Mouse (Mus musculus): ENCODE measurements around the gene B3galt2. TPM values are rescaled to one million over a fixed set of nuclear protein-coding genes. Genes with fewer than 3 reads are reported as not detected.

The B3galt2 gene
- 5.9 and 8.8 TPM in 2 replicates for polyA plus RNA-seq (2014; fragmentation: Nextera tagmentation; extraction: Ambion mirVana)

DNA sequence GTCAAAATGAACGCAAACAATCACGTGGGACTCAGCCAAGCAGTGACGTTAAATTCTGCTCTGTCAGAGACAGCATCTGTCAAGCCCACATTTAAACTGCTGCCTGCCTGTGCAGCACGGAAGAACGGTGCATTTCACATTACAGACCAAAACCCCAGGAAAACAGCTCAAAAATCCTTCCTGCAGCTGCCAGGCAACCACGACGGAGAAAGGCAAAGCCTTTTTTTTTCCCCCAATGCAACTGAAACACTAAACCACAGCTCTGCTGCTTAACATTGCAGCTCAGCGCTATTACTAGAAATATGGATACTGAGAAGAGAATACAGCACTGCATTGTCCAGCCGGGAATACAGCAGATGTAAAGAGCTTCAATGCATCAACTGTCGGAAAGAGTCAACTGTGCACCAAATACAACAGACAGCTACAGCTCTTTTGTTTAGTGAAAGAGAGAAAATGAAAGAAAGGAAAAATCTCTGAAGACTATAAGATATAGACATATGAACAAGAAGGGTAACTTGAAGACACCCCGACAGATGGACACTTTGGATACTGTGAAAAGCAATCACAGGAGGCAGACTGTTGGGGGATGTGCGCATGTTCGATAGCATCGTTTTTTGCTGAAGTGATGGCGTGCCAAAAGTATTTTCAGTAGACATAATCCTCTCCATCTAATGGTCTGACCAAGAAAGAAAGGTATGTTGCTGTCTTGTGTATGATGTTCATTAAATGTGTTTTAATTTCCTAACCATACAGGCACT, at the start of gene B3galt2:
B3galt2 (plus strand) TSS at position 15 of the 758 bp plus-strand sequence.
- Histone ChIP-seq H3K4me1 (ENCODE audit: control insufficient read depth, insufficient read depth, low read length) (no peaks in the 10 kb centered on the region), H3K27me3 (replicated peaks; ENCODE audit: control insufficient read depth, insufficient read depth, low read length) (no peaks in the 10 kb centered on the region), H3K9ac (ENCODE audit: low read length) (peak within 1 kb of the TSS; percentile 63), H3K9me3 (replicated peaks; ENCODE audit: control insufficient read depth, low read length) (no peaks in the 10 kb centered on the region), H3K4me2 (ENCODE audit: low read length) (peak within 1 kb of the TSS; percentile 47), H3K27ac (ENCODE audit: low read depth, low read length) (peak within 1 kb of the TSS; percentile 88), H3K36me3 (ENCODE audit: control insufficient read depth, insufficient read depth, low read length) (no peaks in the 10 kb centered on the region; the same call in 1 of the 2 replicates), H3K4me3 (ENCODE audit: low read depth, low read length) (peak within 1 kb of the TSS; percentile 33)
- DNase-seq (ENCODE audit: low spot score) = peak; percentile 93
- ATAC-seq = peak; percentile 95
- WGBS = 20% methylated on average over 15 of the region's 15 CpGs

GRCm38 (mm10) chr1:143596864-143597263, 43.6 kb upstream of the B3galt2 start:
- no peaks in the 10 kb centered on the region for H3K4me1 ChIP-seq (ENCODE audit: control insufficient read depth, insufficient read depth, low read length)
- H3K27me3 ChIP-seq (replicated peaks; ENCODE audit: control insufficient read depth, insufficient read depth, low read length) = no peaks in the 10 kb centered on the region
- WGBS = 88% methylated on average over 2 of the region's 2 CpGs
- ATAC-seq = no peak
- H3K4me3 ChIP-seq (ENCODE audit: low read depth, low read length) = no peak overlapping the region
- H3K9me3 ChIP-seq (replicated peaks; ENCODE audit: control insufficient read depth, low read length) = no peaks in the 10 kb centered on the region
- H3K27ac ChIP-seq (ENCODE audit: low read depth, low read length) = no peak overlapping the region
- no peaks in the 10 kb centered on the region for H3K36me3 ChIP-seq (ENCODE audit: control insufficient read depth, insufficient read depth, low read length)
- H3K4me2 ChIP-seq (ENCODE audit: low read length) = no peak overlapping the region
- no peak for DNase-seq (ENCODE audit: low spot score)
- H3K9ac ChIP-seq (ENCODE audit: low read length) = no peak overlapping the region

DNA sequence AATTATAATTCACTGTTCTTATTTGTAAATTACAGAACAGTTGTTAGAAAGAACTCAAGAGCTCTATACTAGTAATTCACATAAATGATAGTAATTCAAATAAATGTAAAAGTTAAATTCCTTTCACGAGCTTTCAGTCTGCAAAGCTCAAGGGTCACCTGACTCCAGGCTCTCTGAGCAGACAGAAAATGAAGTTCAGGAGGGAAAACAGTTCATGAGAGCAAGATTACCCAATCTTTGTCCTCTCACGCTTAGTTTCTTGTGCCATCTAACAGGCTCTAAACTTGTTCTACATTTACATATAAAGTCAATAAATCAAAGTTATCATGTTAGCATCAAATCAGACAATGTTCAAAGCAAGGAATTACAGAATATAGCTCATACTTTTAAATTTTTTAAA, 31.6 kb upstream of the B3galt2 start:
- H3K4me1 ChIP-seq (ENCODE audit: control insufficient read depth, insufficient read depth, low read length) = no peaks in the 10 kb centered on the region
- no peak overlapping the region for H3K4me3 ChIP-seq (ENCODE audit: low read depth, low read length)
- 84% methylated on average over 2 of the region's 2 CpGs for WGBS
- H3K4me2 ChIP-seq (ENCODE audit: low read length) = no peak overlapping the region
- no peak for ATAC-seq
- H3K9ac ChIP-seq (ENCODE audit: low read length) = no peak overlapping the region
- H3K9me3 ChIP-seq (replicated peaks; ENCODE audit: control insufficient read depth, low read length) = no peaks in the 10 kb centered on the region
- no peaks in the 10 kb centered on the region for H3K27me3 ChIP-seq (replicated peaks; ENCODE audit: control insufficient read depth, insufficient read depth, low read length)
- DNase-seq (ENCODE audit: low spot score) = no peak
- H3K27ac ChIP-seq (ENCODE audit: low read depth, low read length) = no peak overlapping the region
- H3K36me3 ChIP-seq (ENCODE audit: control insufficient read depth, insufficient read depth, low read length) = peaks cover 10% of the 10 kb centered on the region

DNA sequence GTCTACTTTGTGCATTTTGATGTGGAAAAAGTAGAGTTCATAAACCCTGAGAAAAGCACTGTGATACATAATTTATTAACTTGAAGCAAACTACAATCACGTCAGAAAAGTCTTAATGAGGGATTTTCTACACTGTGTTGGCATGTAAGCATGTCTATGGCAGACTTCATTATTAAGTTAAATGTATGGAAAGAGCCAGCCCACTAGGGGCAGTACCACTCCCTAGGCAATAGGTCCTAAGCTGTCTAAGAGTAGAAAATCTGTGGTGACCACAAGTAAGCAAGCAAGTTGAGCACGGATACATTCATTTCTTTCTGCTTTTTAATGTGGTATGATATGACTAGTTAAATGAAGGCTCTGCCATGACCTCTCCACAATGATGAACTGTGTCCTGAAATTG, 27.6 kb upstream of the B3galt2 start:
- no peak overlapping the region for H3K4me3 ChIP-seq (ENCODE audit: low read depth, low read length)

DNA sequence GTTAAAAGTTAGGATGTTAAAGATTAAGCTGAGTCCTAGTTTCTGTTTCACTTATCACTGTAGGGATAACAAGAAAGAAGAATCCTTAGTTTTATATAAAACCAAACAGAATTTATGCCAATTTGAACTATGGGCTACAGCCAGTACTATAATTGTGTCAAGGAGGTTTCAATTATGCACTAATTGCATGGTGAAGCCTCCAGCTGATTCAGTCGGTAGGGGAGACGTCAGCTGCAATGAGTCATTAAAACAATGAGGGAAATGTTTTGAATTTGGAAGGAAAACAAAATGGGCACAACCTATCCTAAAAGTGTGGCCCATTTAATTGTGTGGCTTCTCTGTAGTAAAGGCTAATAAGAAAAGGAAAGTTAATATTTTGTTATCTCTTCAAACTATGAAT, 20.7 kb upstream of the B3galt2 start:
- Histone ChIP-seq H3K27ac (ENCODE audit: low read depth, low read length) (no peak overlapping the region), H3K4me1 (ENCODE audit: control insufficient read depth, insufficient read depth, low read length) (no peaks in the 10 kb centered on the region), H3K4me2 (ENCODE audit: low read length) (no peak overlapping the region), H3K9me3 (replicated peaks; ENCODE audit: control insufficient read depth, low read length) (no peaks in the 10 kb centered on the region), H3K4me3 (ENCODE audit: low read depth, low read length) (no peak overlapping the region), H3K27me3 (replicated peaks; ENCODE audit: control insufficient read depth, insufficient read depth, low read length) (no peaks in the 10 kb centered on the region), H3K36me3 (ENCODE audit: control insufficient read depth, insufficient read depth, low read length) (peaks cover 17% of the 10 kb centered on the region; the same call in 1 of the 2 replicates), H3K9ac (ENCODE audit: low read length) (no peak overlapping the region)
- 8% methylated on average over 2 of the region's 2 CpGs for WGBS
- DNase-seq (ENCODE audit: low spot score) (peak; percentile 54), ATAC-seq (peak; percentile 57; the same call in 1 of the 2 replicates)

More for the DNA sequence above, 27.6 kb upstream of the B3galt2 start:
- DNase-seq (ENCODE audit: low spot score) = no peak
- Histone ChIP-seq H3K4me2 (ENCODE audit: low read length) (no peak overlapping the region), H3K27me3 (replicated peaks; ENCODE audit: control insufficient read depth, insufficient read depth, low read length) (no peaks in the 10 kb centered on the region), H3K27ac (ENCODE audit: low read depth, low read length) (no peak overlapping the region), H3K36me3 (ENCODE audit: control insufficient read depth, insufficient read depth, low read length) (peaks cover 20% of the 10 kb centered on the region), H3K4me1 (ENCODE audit: control insufficient read depth, insufficient read depth, low read length) (no peaks in the 10 kb centered on the region), H3K9ac (ENCODE audit: low read length) (no peak overlapping the region), H3K9me3 (replicated peaks; ENCODE audit: control insufficient read depth, low read length) (no peaks in the 10 kb centered on the region)
- no peak for ATAC-seq
- 95% methylated on average over 2 of the region's 2 CpGs for WGBS

GRCm38 (mm10) chr1:143621930-143622329, 18.5 kb upstream of the B3galt2 start:
- DNase-seq (ENCODE audit: low spot score) = no peak
- H3K4me1 ChIP-seq (ENCODE audit: control insufficient read depth, insufficient read depth, low read length) = no peaks in the 10 kb centered on the region
- peaks cover 22% of the 10 kb centered on the region; the same call in 1 of the 2 replicates for H3K36me3 ChIP-seq (ENCODE audit: control insufficient read depth, insufficient read depth, low read length)
- no peak overlapping the region for H3K4me3 ChIP-seq (ENCODE audit: low read depth, low read length)
- no peaks in the 10 kb centered on the region for H3K27me3 ChIP-seq (replicated peaks; ENCODE audit: control insufficient read depth, insufficient read depth, low read length)
- no peak overlapping the region for H3K27ac ChIP-seq (ENCODE audit: low read depth, low read length)
- H3K9me3 ChIP-seq (replicated peaks; ENCODE audit: control insufficient read depth, low read length) = no peaks in the 10 kb centered on the region
- H3K4me2 ChIP-seq (ENCODE audit: low read length) = no peak overlapping the region
- no peak for ATAC-seq
- no peak overlapping the region for H3K9ac ChIP-seq (ENCODE audit: low read length)

GRCm38 (mm10) chr1:143622634-143623033, 17.8 kb upstream of the B3galt2 start:
- ATAC-seq = no peak
- Histone ChIP-seq H3K9me3 (replicated peaks; ENCODE audit: control insufficient read depth, low read length) (no peaks in the 10 kb centered on the region), H3K36me3 (ENCODE audit: control insufficient read depth, insufficient read depth, low read length) (peaks cover 22% of the 10 kb centered on the region; the same call in 1 of the 2 replicates), H3K4me3 (ENCODE audit: low read depth, low read length) (no peak overlapping the region), H3K27me3 (replicated peaks; ENCODE audit: control insufficient read depth, insufficient read depth, low read length) (no peaks in the 10 kb centered on the region), H3K4me2 (ENCODE audit: low read length) (no peak overlapping the region), H3K9ac (ENCODE audit: low read length) (no peak overlapping the region), H3K27ac (ENCODE audit: low read depth, low read length) (no peak overlapping the region), H3K4me1 (ENCODE audit: control insufficient read depth, insufficient read depth, low read length) (no peaks in the 10 kb centered on the region)
- DNase-seq (ENCODE audit: low spot score) = no peak
- WGBS = 91% methylated on average over 1 of the region's 1 CpGs

GRCm38 (mm10) chr1:143631337-143631736, 9.1 kb upstream of the B3galt2 start:
- peaks cover 5% of the 10 kb centered on the region; the same call in 1 of the 2 replicates for H3K36me3 ChIP-seq (ENCODE audit: control insufficient read depth, insufficient read depth, low read length)
- 81% methylated on average over 7 of the region's 7 CpGs for WGBS
- no peak overlapping the region for H3K9ac ChIP-seq (ENCODE audit: low read length)
- H3K27me3 ChIP-seq (replicated peaks; ENCODE audit: control insufficient read depth, insufficient read depth, low read length) = no peaks in the 10 kb centered on the region
- no peak for ATAC-seq
- no peak overlapping the region for H3K4me3 ChIP-seq (ENCODE audit: low read depth, low read length)
- no peak overlapping the region for H3K27ac ChIP-seq (ENCODE audit: low read depth, low read length)
- H3K4me2 ChIP-seq (ENCODE audit: low read length) = no peak overlapping the region
- no peaks in the 10 kb centered on the region for H3K9me3 ChIP-seq (replicated peaks; ENCODE audit: control insufficient read depth, low read length)
- H3K4me1 ChIP-seq (ENCODE audit: control insufficient read depth, insufficient read depth, low read length) = no peaks in the 10 kb centered on the region
- DNase-seq (ENCODE audit: low spot score) = no peak

DNA sequence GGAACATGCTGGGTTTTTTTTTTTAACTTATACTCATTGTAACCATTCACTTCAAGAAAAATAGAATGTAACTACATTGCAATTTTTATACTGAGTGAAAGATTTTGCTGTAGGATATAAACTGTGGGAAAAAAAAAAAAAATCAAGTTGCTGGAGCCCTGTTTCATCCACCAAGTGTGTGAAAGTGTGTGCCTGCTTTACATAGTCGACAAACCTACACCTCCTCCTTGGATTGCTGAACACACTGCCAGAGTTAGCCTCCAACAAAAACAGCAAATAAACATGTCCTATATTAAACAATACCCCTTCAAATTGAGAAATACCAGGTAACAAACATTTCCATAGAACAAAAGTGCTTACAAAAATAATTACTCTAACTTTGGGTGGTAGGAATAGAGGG, 8.1 kb upstream of the B3galt2 start:
- Histone ChIP-seq H3K27me3 (replicated peaks; ENCODE audit: control insufficient read depth, insufficient read depth, low read length) (no peaks in the 10 kb centered on the region), H3K4me3 (ENCODE audit: low read depth, low read length) (no peak overlapping the region), H3K27ac (ENCODE audit: low read depth, low read length) (no peak overlapping the region), H3K4me2 (ENCODE audit: low read length) (no peak overlapping the region), H3K9ac (ENCODE audit: low read length) (no peak overlapping the region), H3K36me3 (ENCODE audit: control insufficient read depth, insufficient read depth, low read length) (no peaks in the 10 kb centered on the region), H3K9me3 (replicated peaks; ENCODE audit: control insufficient read depth, low read length) (no peaks in the 10 kb centered on the region), H3K4me1 (ENCODE audit: control insufficient read depth, insufficient read depth, low read length) (no peaks in the 10 kb centered on the region)
- no peak for DNase-seq (ENCODE audit: low spot score)
- 84% methylated on average over 1 of the region's 1 CpGs for WGBS
- ATAC-seq = no peak
